Mouse (Mus musculus) midbrain, embryonic 11.5 days (tissue): ENCODE data around the gene Ndrg3. TPM values are rescaled to one million over a fixed set of nuclear protein-coding genes. Genes with fewer than 3 reads are reported as not detected.
"Not testable (repeated sequence)": the region's sequence is repeated elsewhere in the genome, so short reads cannot be mapped to it uniquely, and the experiment has no call there.

Source experiments
- ATAC-seq: fragments of 200-750 bp; cut with Nextera tagmentation; 2 replicates; pipeline ENCODE4 v1.8.0; 2017; ENCODE audit warnings: moderate TSS enrichment, moderate library complexity; ENCODE audit not compliant: low FRiP score
- DNase-seq: peaks from one replicate; pipeline ENCODE4 v3.0.0; 2015; ENCODE audit warnings: low spot score; ENCODE audit errors: missing footprints
- H3K27ac ChIP-seq: fragments of 300-500 bp; sonication (generic); 2 replicates; pipeline ENCODE4 v1.5.1; 2014; ENCODE audit warnings: low read depth, low read length
- H3K27me3 ChIP-seq: fragments of 300-500 bp; sonication (generic); 2 replicates; pipeline ENCODE4 v1.6.1; 2014; ENCODE audit warnings: mild to moderate bottlenecking, low read length, moderate library complexity, mixed read lengths; ENCODE audit not compliant: control insufficient read depth, insufficient read depth
- H3K36me3 ChIP-seq: fragments of 300-500 bp; sonication (generic); 2 replicates; pipeline ENCODE4 v1.6.1; 2014; ENCODE audit warnings: mild to moderate bottlenecking, low read length, moderate library complexity, mixed read lengths; ENCODE audit not compliant: control insufficient read depth, insufficient read depth
- H3K4me1 ChIP-seq: fragments of 300-500 bp; sonication (generic); 2 replicates; pipeline ENCODE4 v1.6.1; 2014; ENCODE audit warnings: low read length; ENCODE audit not compliant: control insufficient read depth, insufficient read depth
- H3K4me2 ChIP-seq: fragments of 300-500 bp; sonication (generic); 2 replicates; pipeline ENCODE4 v1.6.1; 2014; ENCODE audit warnings: mild to moderate bottlenecking, moderate library complexity
- H3K4me3 ChIP-seq: fragments of 300-500 bp; sonication (generic); 2 replicates; pipeline ENCODE4 v1.5.1; 2014; ENCODE audit warnings: low read depth, low read length
- H3K9ac ChIP-seq: fragments of 300-500 bp; sonication (generic); 2 replicates; pipeline ENCODE4 v1.6.1; 2014; ENCODE audit warnings: low read length
- H3K9me3 ChIP-seq: fragments of 300-500 bp; sonication (generic); 2 replicates; pipeline ENCODE4 v1.6.1; 2016; ENCODE audit warnings: low read length; ENCODE audit not compliant: control insufficient read depth
- WGBS: fragments of 180-500 bp; shearing (Covaris S2); extraction: QIAGEN DNeasy Blood & Tissue Kit; methylation state at CpG from one replicate; pipeline ENCODE4 v1.1.7; 2014; 5-methylcytosine and 5-hydroxymethylcytosine counted together
- polyA plus RNA-seq: library from polyadenylated mRNA; unstranded; fragments of >200 nt; fragmentation: Nextera tagmentation; extraction: Ambion mirVana; gene quantifications from 2 replicates; pipeline ENCODE4 v1.2.1, GENCODE M21; 2014

Gene Ndrg3
- polyA plus RNA-seq, 1 experiment from 2014 or later = 48.1 TPM

- H3K4me2 ChIP-seq = no peak overlapping the region
- no peaks in the 10 kb centered on the region for H3K9me3 ChIP-seq
- no peak overlapping the region for H3K9ac ChIP-seq
- H3K36me3 ChIP-seq = no peaks in the 10 kb centered on the region
- H3K4me1 ChIP-seq = peaks cover 4% of the 10 kb centered on the region; the same call in 1 of the 2 replicates
- H3K27me3 ChIP-seq = no peaks in the 10 kb centered on the region
- no peak overlapping the region for H3K27ac ChIP-seq
- DNase-seq (no peak), ATAC-seq (no peak)
- H3K4me3 ChIP-seq = no peak overlapping the region
- 73% methylated on average over 6 of the region's 6 CpGs for WGBS
These were observed 99.0 kb downstream of the Ndrg3 start for GRCm38 (mm10) chr2:156892821-156893220.

DNA sequence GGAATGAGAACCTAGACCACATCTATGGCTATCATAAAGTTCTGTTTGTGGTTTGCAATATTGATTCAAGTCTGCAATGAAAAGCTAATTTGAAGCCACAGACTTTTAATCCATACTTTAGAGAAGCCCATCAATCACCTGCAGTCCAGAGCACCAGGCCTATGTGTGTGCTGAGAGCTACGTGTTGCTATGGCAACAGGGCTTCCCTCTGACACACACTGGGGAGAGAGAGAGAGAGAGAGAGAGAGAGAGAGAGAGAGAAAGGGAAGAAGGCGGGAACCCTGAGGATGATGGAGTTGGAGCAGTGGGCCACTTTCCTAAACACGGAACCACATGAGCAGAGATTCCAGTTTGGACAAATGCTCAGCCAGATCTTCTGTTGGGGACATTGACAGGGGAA, 99.6 kb downstream of the Ndrg3 start:
- H3K4me1 ChIP-seq = peaks cover 4% of the 10 kb centered on the region; the same call in 1 of the 2 replicates
- ATAC-seq (peak; percentile 57; the same call in 1 of the 2 replicates), DNase-seq (no peak)
- H3K27ac ChIP-seq = no peak overlapping the region
- no peaks in the 10 kb centered on the region for H3K36me3 ChIP-seq
- H3K27me3 ChIP-seq = no peaks in the 10 kb centered on the region
- 54% methylated on average over 3 of the region's 3 CpGs for WGBS
- no peak overlapping the region for H3K4me3 ChIP-seq
- no peaks in the 10 kb centered on the region for H3K9me3 ChIP-seq
- no peak overlapping the region for H3K9ac ChIP-seq
- no peak overlapping the region for H3K4me2 ChIP-seq

GRCm38 (mm10) chr2:156888490-156888889, 103.4 kb downstream of the Ndrg3 start:
- Histone ChIP-seq H3K9me3 (no peaks in the 10 kb centered on the region), H3K4me1 (peaks cover 4% of the 10 kb centered on the region; the same call in 1 of the 2 replicates), H3K27me3 (no peaks in the 10 kb centered on the region), H3K9ac (no peak overlapping the region), H3K4me3 (no peak overlapping the region), H3K27ac (no peak overlapping the region), H3K36me3 (no peaks in the 10 kb centered on the region), H3K4me2 (no peak overlapping the region)
- no peak for ATAC-seq
- WGBS = 75% methylated on average over 3 of the region's 3 CpGs
- DNase-seq = no peak

DNA sequence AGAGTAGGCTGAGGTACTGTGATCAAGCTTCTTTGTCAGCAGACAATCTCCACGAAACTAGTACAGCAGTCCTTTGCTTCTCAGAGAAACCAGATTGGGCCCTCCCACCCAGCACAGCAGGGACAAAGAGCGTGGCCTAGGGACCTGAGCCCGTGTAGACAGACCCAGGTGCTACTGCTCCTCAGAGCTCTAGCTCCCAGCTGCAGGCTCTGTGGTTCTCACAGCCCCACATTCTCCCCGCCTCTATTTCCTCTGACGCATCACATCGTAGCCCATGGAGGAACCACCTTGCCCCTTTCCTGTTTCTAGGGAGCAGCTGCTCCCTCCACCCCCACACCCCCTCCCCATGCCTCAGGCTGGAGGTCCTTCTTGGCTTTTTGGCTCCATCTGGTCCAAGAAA, 104.8 kb downstream of the Ndrg3 start, which contains the start of gene Sla2:
Gene Sla2 (minus strand): TSS at position 176 of the 400 bp plus-strand sequence.
- Histone ChIP-seq H3K4me3 (no peak within 1 kb of the TSS), H3K27ac (no peak within 1 kb of the TSS), H3K36me3 (no peaks in the 10 kb centered on the region), H3K9me3 (no peaks in the 10 kb centered on the region), H3K27me3 (no peaks in the 10 kb centered on the region), H3K4me2 (no peak within 1 kb of the TSS), H3K4me1 (peaks cover 2% of the 10 kb centered on the region; the same call in 1 of the 2 replicates), H3K9ac (no peak within 1 kb of the TSS)
- no peak for ATAC-seq
- DNase-seq = peak; percentile 84
- 73% methylated on average over 6 of the region's 6 CpGs for WGBS

DNA sequence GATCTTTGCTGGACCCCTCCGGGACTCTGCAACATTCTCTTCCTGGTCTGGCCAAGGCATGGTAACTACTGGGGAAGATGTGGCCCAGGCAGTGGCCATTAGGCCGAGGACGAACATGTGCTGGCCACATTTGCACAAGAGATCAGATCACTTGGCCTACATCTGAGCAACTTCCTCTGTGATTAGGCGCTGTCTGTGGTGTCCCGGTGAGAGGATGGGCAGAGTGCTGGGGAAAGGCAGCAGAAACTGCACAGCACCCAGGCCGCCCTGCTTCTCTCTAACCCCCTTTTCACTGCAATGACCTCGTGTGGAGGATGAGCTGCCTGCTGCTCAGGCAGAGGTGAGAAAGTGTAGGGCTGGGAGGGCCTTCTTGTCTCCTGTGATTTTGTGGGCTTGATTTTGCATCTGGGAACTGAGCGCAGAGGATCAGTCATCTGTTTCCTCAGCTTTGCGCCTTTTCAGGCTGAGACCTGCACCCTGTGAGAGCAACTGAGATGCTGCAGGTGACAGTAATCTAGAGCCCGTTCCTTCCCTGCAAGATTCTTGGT, 105.7 kb downstream of the Ndrg3 start:
- Histone ChIP-seq H3K4me3 (no peak overlapping the region), H3K4me1 (no peaks in the 10 kb centered on the region), H3K9ac (no peak overlapping the region), H3K36me3 (no peaks in the 10 kb centered on the region), H3K27me3 (no peaks in the 10 kb centered on the region), H3K4me2 (no peak overlapping the region), H3K9me3 (no peaks in the 10 kb centered on the region), H3K27ac (no peak overlapping the region)
- 82% methylated on average over 10 of the region's 10 CpGs for WGBS
- DNase-seq (peak; percentile 54), ATAC-seq (no peak)

- H3K9me3 ChIP-seq, H3K4me3 ChIP-seq, ATAC-seq, H3K4me2 ChIP-seq, H3K27me3 ChIP-seq, DNase-seq, H3K9ac ChIP-seq, H3K4me1 ChIP-seq, H3K36me3 ChIP-seq, H3K27ac ChIP-seq: not testable (repeated sequence)
- 82% methylated on average over 2 of the region's 2 CpGs for WGBS
These were observed 106.2 kb downstream of the Ndrg3 start for GRCm38 (mm10) chr2:156885666-156886065.

- Histone ChIP-seq H3K4me1 (no peaks in the 10 kb centered on the region), H3K9me3 (no peaks in the 10 kb centered on the region), H3K27me3 (no peaks in the 10 kb centered on the region), H3K27ac (no peak overlapping the region), H3K4me2 (no peak overlapping the region), H3K4me3 (no peak overlapping the region), H3K9ac (no peak overlapping the region), H3K36me3 (no peaks in the 10 kb centered on the region)
- no peak for ATAC-seq
- DNase-seq = peak; percentile 75
- 92% methylated on average over 10 of the region's 10 CpGs for WGBS
These were observed 107.3 kb downstream of the Ndrg3 start for GRCm38 (mm10) chr2:156884396-156885211.

- no peak for ATAC-seq
- H3K4me2 ChIP-seq = no peak overlapping the region
- H3K4me3 ChIP-seq = no peak overlapping the region
- H3K27me3 ChIP-seq = no peaks in the 10 kb centered on the region
- H3K9me3 ChIP-seq = no peaks in the 10 kb centered on the region
- no peak overlapping the region for H3K9ac ChIP-seq
- H3K27ac ChIP-seq = no peak overlapping the region
- H3K36me3 ChIP-seq = no peaks in the 10 kb centered on the region
- H3K4me1 ChIP-seq = no peaks in the 10 kb centered on the region
- peak; percentile 75 for DNase-seq
- 45% methylated on average over 10 of the region's 10 CpGs for WGBS
These were observed 109.3 kb downstream of the Ndrg3 start for GRCm38 (mm10) chr2:156882431-156883001.

GRCm38 (mm10) chr2:156879541-156879940, 112.3 kb downstream of the Ndrg3 start:
- 84% methylated on average over 3 of the region's 3 CpGs for WGBS
- no peak for DNase-seq
- H3K9ac ChIP-seq = no peak overlapping the region
- no peaks in the 10 kb centered on the region for H3K9me3 ChIP-seq
- H3K36me3 ChIP-seq = 0 out of 2 replicates have a peak, but pooled peaks cover 1% of the 10 kb centered on the region
- ATAC-seq = no peak
- no peak overlapping the region for H3K27ac ChIP-seq
- H3K4me2 ChIP-seq = no peak overlapping the region
- H3K4me1 ChIP-seq = no peaks in the 10 kb centered on the region
- no peak overlapping the region for H3K4me3 ChIP-seq
- no peaks in the 10 kb centered on the region for H3K27me3 ChIP-seq
